Mouse (Mus musculus) forebrain, embryonic 14.5 days (tissue): ENCODE measurements at regions not wholly inside any gene's neighbourhood (a gene's known extent, or its start where the extent isn't known, plus 50 kb on each side); places are given as distances from the start of the nearest gene placed in this dataset.
A peak's percentile ranks its signal among the peaks of the same experiment; 100 is the strongest.

ENCODE experiments used
- ATAC-seq: fragments of 200-750 bp; cut with Nextera tagmentation; 2 replicates; pipeline ENCODE4 v1.8.0; 2017; ENCODE audit warnings: mild to moderate bottlenecking, moderate library complexity
- DNase-seq: peaks from one replicate; pipeline ENCODE4 v3.0.0-alpha.2; 2015; ENCODE audit warnings: low spot score
- H3K27ac ChIP-seq: fragments of 300-500 bp; sonication (generic); 2 replicates; pipeline ENCODE4 v1.5.1; 2014; ENCODE audit warnings: low read depth, mild to moderate bottlenecking, control low read depth, low read length, moderate library complexity
- H3K27me3 ChIP-seq: fragments of 300-500 bp; sonication (generic); replicated peaks from 2 replicates; pipeline ENCODE4 v1.6.1; 2014; ENCODE audit warnings: low read length, control low read depth, mixed read lengths; ENCODE audit not compliant: control insufficient read depth, insufficient read depth
- H3K36me3 ChIP-seq: fragments of 300-500 bp; sonication (generic); 2 replicates; pipeline ENCODE4 v1.6.1; 2014; ENCODE audit warnings: low read length, control low read depth; ENCODE audit not compliant: control insufficient read depth, insufficient read depth
- H3K4me1 ChIP-seq: fragments of 300-500 bp; sonication (generic); 2 replicates; pipeline ENCODE4 v1.6.1; 2014; ENCODE audit warnings: antibody characterized with exemption, low read length, control low read depth; ENCODE audit not compliant: control insufficient read depth, insufficient read depth
- H3K4me2 ChIP-seq: fragments of 300-500 bp; sonication (generic); 2 replicates; pipeline ENCODE4 v1.6.1; 2014; ENCODE audit warnings: mild to moderate bottlenecking, control low read depth, low read length
- H3K4me3 ChIP-seq: fragments of 300-500 bp; sonication (generic); 2 replicates; pipeline ENCODE4 v1.5.1; 2014; ENCODE audit warnings: low read depth, low read length, control low read depth
- H3K9ac ChIP-seq: fragments of 300-500 bp; sonication (generic); 2 replicates; pipeline ENCODE4 v1.6.1; 2014; ENCODE audit warnings: mild to moderate bottlenecking, low read length, control low read depth, moderate library complexity
- H3K9me3 ChIP-seq: fragments of 300-500 bp; sonication (generic); replicated peaks from 2 replicates; pipeline ENCODE4 v1.6.1; 2016; ENCODE audit warnings: low read length, control low read depth, mixed read lengths; ENCODE audit not compliant: control insufficient read depth
- WGBS: fragments of 180-500 bp; shearing (Covaris S2); extraction: QIAGEN DNeasy Blood & Tissue Kit; methylation state at CpG from one replicate; pipeline ENCODE4 v1.1.7; 2014; 5-methylcytosine and 5-hydroxymethylcytosine counted together

DNA sequence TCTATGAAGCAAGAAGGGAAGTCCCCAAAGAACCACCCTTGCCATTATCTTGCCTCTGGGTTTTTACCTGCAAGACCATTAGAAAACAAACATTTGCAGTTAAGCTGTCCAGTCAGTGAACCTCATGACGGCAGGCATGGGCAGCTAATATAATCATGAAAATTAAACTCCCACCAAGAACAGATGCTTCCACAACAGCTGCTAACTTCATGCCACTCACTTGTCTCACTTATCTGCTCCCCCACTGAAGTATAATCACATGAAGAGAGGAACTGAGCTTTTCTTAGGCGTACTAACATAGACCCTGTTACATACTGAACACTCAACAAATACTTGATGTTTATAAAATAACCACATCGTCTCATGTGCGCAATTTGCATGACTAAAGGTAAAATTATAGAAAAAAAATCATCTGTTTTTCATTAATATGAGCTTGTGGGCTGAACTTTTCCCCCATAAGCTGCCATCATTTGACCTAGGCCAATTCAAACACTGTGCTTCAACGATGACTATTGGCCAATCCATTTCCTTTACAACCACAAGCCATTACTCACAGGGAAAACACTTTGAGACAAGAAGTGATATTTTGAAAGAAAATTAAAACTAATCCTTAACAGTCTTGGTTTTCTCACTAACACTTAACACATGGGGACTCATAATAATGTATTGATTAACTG lies 267.1 kb downstream of the Nuf2 start:
- Histone ChIP-seq H3K4me1 (peaks cover 9% of the 10 kb centered on the region; the same call in 1 of the 2 replicates), H3K4me3 (no peak overlapping the region), H3K9me3 (no peaks in the 10 kb centered on the region), H3K27ac (no peak overlapping the region), H3K9ac (no peak overlapping the region), H3K36me3 (no peaks in the 10 kb centered on the region), H3K4me2 (no peak overlapping the region), H3K27me3 (no peaks in the 10 kb centered on the region)
- DNase-seq: no peak
- 89% methylated on average over 5 of the region's 5 CpGs for WGBS
- ATAC-seq: no peak

DNA sequence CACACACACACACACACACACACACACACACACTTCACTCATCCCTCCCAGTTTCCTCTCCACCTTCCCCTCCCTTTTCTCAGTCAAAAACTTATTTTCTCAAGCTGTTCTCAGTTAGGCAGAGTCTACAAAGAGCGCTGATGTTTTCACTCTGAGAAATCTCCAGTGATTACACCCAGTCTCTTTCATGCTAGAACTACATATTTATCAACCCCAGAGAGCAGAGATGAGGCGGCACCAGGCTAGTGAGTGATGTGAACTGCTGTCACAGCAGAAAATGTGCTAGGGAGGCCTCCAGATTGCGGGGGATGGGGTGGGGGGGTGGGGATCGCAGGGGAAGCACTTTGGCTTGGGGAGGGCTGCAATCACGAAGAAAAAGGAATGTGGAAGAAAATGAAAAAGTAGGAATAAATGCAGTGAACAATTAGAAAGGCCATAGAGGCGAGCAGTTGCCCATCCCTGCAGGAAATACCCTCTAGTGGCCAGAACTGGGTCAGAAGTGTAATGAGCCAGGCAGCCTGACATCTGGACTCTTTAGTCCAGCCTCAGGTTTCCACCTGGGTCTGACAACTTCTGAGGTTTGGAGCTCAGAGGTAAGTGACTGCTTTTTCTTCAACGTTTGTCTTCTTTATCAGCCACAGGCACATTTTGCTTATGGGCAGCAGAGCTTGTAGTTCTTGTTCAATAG lies 276.9 kb downstream of the Nuf2 start:
- Histone ChIP-seq H3K9ac (no peak overlapping the region), H3K27ac (no peak overlapping the region), H3K36me3 (no peaks in the 10 kb centered on the region), H3K27me3 (no peaks in the 10 kb centered on the region), H3K4me3 (no peak overlapping the region), H3K4me1 (no peaks in the 10 kb centered on the region), H3K9me3 (no peaks in the 10 kb centered on the region), H3K4me2 (no peak overlapping the region)
- DNase-seq: peak; percentile 44
- ATAC-seq: peak; percentile 48; the same call in 1 of the 2 replicates
- WGBS: 53% methylated on average over 7 of the region's 7 CpGs

DNA sequence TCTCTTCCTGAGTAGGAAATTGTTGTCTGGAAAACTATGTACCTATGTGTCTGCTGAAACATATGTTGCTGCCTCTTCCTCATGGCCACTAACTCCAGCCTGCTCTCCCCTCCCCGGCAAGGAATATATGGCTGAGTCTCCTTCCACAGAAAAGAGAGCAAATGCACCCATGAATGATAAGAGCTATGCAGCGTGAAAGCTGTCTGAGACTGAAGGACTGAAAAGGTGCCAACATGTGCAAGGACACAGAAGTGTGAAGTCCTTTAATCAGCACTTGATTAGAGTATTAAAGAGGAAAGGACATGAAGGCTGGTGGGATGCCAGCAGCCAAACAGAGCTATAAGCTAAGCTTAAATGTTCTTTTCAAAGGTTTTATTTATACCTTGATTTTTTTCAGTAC lies 279.1 kb downstream of the Nuf2 start:
- DNase-seq (peak; percentile 81), ATAC-seq (peak; percentile 76)
- Histone ChIP-seq H3K4me2 (no peak overlapping the region), H3K9ac (no peak overlapping the region), H3K4me1 (no peaks in the 10 kb centered on the region), H3K4me3 (no peak overlapping the region), H3K27ac (no peak overlapping the region), H3K36me3 (no peaks in the 10 kb centered on the region), H3K27me3 (no peaks in the 10 kb centered on the region), H3K9me3 (no peaks in the 10 kb centered on the region)
- 35% methylated on average over 2 of the region's 2 CpGs for whole genome bisulfite sequencing

DNA sequence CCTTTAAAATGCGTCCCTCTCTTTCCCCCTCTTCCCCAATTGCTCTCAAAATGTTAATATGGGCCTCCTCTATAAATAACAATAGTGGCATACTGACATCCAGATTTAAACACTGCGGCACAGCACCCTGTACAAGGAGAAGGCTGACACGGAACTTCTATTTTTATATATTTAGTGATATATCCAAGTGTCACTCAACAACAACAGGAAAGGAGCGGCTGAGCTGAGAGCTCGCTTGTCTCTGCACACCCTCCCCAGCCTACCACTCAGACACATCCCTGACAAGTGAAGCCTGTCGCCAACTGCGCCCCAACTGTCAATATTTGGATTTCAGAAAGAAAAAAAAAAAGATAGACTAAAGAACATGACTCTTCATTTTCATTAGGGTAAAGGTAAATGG lies 282.2 kb downstream of the Nuf2 start:
- Histone ChIP-seq H3K9ac (no peak overlapping the region), H3K36me3 (no peaks in the 10 kb centered on the region), H3K4me1 (no peaks in the 10 kb centered on the region), H3K4me2 (no peak overlapping the region), H3K4me3 (no peak overlapping the region), H3K27ac (no peak overlapping the region), H3K9me3 (no peaks in the 10 kb centered on the region), H3K27me3 (no peaks in the 10 kb centered on the region)
- WGBS: 83% methylated on average over 7 of the region's 7 CpGs
- DNase-seq (no peak), ATAC-seq (no peak)

DNA sequence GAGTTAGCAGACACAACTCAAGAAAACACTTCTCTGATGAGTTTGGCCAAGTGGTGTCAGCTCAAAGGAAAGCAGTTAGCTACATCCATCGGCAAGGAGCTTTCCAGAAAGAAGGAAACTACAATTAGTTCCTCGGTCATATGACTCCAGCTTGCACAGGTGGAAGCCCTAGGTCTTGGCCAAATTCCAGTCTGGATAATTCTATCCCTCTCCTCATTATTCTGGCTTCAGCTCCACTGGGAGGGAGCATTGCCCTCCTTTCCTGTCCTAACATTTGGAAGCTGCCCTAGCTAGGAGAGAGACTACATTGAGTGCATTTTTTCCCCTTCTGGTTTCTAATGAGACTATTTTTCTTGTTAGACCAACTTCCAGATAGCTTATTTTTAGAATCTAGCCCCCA lies 290.9 kb downstream of the Nuf2 start:
- Histone ChIP-seq H3K27ac (no peak overlapping the region), H3K4me1 (no peaks in the 10 kb centered on the region), H3K4me3 (no peak overlapping the region), H3K27me3 (no peaks in the 10 kb centered on the region), H3K36me3 (no peaks in the 10 kb centered on the region), H3K4me2 (no peak overlapping the region), H3K9me3 (no peaks in the 10 kb centered on the region), H3K9ac (no peak overlapping the region)
- DNase-seq (no peak), ATAC-seq (no peak)
- 82% methylated on average over 2 of the region's 2 CpGs for WGBS

DNA sequence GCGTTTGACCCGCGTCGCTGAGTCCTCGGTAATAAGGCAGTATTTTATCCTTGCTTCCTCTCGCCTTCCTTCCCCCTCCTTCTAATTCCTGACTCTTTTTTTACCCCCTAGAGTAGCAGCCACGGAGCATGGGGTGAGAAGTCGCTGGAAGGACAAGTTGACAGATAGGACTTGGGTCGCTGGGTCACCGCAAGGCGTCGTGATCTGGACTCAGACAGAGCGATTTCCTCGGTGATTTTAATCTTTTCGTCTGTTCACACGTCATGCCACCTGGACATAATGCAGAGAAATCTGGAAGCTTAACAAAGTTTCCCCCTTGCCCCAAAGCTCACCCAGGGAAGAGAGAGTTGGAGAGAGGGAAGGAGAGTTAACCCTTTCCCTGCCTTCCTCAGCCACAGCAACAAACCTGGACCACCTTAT lies 292.6 kb downstream of the Nuf2 start:
- no peak overlapping the region for H3K9ac ChIP-seq
- no peak overlapping the region for H3K4me3 ChIP-seq
- no peak overlapping the region for H3K27ac ChIP-seq
- H3K36me3 ChIP-seq: no peaks in the 10 kb centered on the region
- H3K4me1 ChIP-seq: no peaks in the 10 kb centered on the region; the same call in 1 of the 2 replicates
- DNase-seq (no peak), ATAC-seq (no peak)
- 62% methylated on average over 16 of the region's 16 CpGs for WGBS
- H3K4me2 ChIP-seq: no peak overlapping the region
- no peaks in the 10 kb centered on the region for H3K9me3 ChIP-seq
- H3K27me3 ChIP-seq: no peaks in the 10 kb centered on the region

DNA sequence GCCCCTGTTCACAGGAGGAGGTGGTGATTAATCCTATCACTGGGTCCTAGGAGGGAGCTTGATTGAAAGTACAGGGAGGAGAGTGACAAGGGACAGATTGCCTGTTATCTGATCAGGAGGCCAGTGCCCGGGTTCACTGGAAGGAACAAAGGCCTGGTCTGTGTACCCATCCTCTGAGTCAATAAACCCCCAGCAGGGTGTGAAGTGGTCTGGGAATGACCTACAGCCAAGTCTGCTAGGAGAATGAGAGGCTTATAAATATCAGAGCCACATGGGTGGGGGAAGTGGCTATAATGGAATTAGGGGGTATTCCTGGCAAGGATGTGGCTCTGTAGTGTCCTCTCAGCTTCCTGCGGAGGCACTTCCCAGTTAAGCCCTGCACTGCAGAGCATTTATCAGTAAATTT lies 296.0 kb downstream of the Nuf2 start:
- ATAC-seq (no peak), DNase-seq (peak; percentile 19)
- H3K36me3 ChIP-seq: no peaks in the 10 kb centered on the region
- H3K4me2 ChIP-seq: no peak overlapping the region
- no peak overlapping the region for H3K4me3 ChIP-seq
- WGBS: 13% methylated on average over 2 of the region's 2 CpGs
- no peaks in the 10 kb centered on the region for H3K9me3 ChIP-seq
- H3K27me3 ChIP-seq: no peaks in the 10 kb centered on the region
- no peak overlapping the region for H3K9ac ChIP-seq
- H3K4me1 ChIP-seq: no peaks in the 10 kb centered on the region; the same call in 1 of the 2 replicates
- no peak overlapping the region for H3K27ac ChIP-seq

DNA sequence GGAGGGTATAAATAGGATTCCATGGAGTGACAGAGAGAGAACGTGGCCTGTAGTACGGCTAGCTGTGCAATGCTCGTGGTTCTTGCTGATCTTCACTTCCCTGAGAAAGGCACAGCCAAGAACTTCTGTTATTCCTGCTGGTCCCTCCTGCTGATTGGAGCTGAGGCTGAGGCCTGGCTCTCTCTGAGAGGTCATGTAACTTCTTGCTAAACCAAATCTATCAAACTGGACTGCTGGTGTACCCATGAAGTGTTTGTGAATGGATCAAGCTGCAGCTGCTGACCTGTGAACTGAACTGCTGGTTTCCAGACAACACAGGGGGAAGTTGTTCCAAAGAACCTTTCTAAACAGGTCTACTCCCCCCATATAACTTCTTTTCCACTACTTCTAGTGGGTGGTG lies 297.9 kb downstream of the Nuf2 start:
- H3K9me3 ChIP-seq: no peaks in the 10 kb centered on the region
- H3K27ac ChIP-seq: no peak overlapping the region
- no peaks in the 10 kb centered on the region for H3K27me3 ChIP-seq
- H3K4me2 ChIP-seq: no peak overlapping the region
- no peak overlapping the region for H3K4me3 ChIP-seq
- 86% methylated on average over 3 of the region's 3 CpGs for WGBS
- ATAC-seq: no peak
- no peak overlapping the region for H3K9ac ChIP-seq
- no peak for DNase-seq
- H3K36me3 ChIP-seq: no peaks in the 10 kb centered on the region
- no peaks in the 10 kb centered on the region; the same call in 1 of the 2 replicates for H3K4me1 ChIP-seq

DNA sequence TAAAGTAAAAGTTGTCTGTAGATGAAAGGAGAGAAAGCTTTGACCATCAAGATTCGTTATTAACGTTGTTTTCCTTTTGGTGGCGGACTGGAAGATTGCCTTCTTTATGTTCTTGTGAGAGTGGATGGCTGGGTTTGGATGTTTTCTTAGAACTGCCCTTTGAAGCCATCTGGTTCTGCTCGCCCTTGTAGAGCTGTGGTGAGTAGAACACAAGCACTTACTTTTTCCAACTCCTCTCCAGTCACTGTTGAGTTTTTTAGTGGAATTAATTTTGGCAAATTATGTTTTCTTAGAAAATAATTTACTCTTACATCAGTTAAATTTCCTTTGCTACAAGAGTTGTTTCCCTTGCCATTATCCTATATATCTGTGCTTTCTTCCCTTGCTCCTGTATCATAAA lies 301.2 kb downstream of the Nuf2 start:
- no peak for ATAC-seq
- Histone ChIP-seq H3K9ac (no peak overlapping the region), H3K36me3 (no peaks in the 10 kb centered on the region), H3K27me3 (no peaks in the 10 kb centered on the region), H3K4me2 (no peak overlapping the region), H3K27ac (no peak overlapping the region), H3K9me3 (no peaks in the 10 kb centered on the region), H3K4me3 (no peak overlapping the region), H3K4me1 (no peaks in the 10 kb centered on the region; the same call in 1 of the 2 replicates)
- 78% methylated on average over 4 of the region's 4 CpGs for WGBS
- no peak for DNase-seq
